Mouse (Mus musculus): ENCODE data around the gene Tvp23b. TPM values are rescaled to one million over a fixed set of nuclear protein-coding genes. Genes with fewer than 3 reads are reported as not detected.

Gene Tvp23b
- total RNA-seq, 1 experiment, result 62.5 TPM

- peak overlapping the region; percentile 52; the same call in 1 of the 2 replicates for H3K9ac ChIP-seq (ENCODE audit: insufficient read depth, low read depth, low read length, poor library complexity, severe bottlenecking)
- in situ Hi-C loops (cut with MboI; ENCODE audit: low sequenced_read_pairs in 2 of 2, unreplicated experiment in 2 of 2), result loop anchor here (5.0 to 10.0 kb wide), 2 partner anchors 211 to 223 kb away; no protein-coding TSS in a partner anchor
These were observed 42.1 kb downstream of the Tvp23b start for GRCm38 (mm10) chr11:62921052-62921977.

GRCm38 (mm10) chr11:62924091-62924761 lies 45.0 kb downstream of the Tvp23b start:
- no peak for TF ChIP-seq ZC3H11A (IDR thresholded peaks at IDR 0.05; ENCODE audit: borderline replicate concordance, low read depth, low read length)
- TF ChIP-seq MAFK (IDR thresholded peaks at IDR 0.05; ENCODE audit: insufficient read depth, low read depth, low read length), result no peak
- TF ChIP-seq CHD2 (IDR thresholded peaks at IDR 0.05; ENCODE audit: low read depth, low read length), result no peak
- no peak for TF ChIP-seq HCFC1 (IDR thresholded peaks at IDR 0.05; ENCODE audit: borderline replicate concordance, insufficient read depth, low read length)
- TF ChIP-seq ZNF384 (IDR thresholded peaks at IDR 0.05; ENCODE audit: low read depth, low read length), result no peak
- H3K27ac ChIP-seq (ENCODE audit: insufficient read depth, low read depth, low read length, poor library complexity, severe bottlenecking), result no peak overlapping the region
- no peaks in the 10 kb centered on the region for H3K36me3 ChIP-seq (ENCODE audit: control insufficient read depth, insufficient read depth, low read length, poor library complexity, severe bottlenecking)
- no peaks in the 10 kb centered on the region for H3K9me3 ChIP-seq (ENCODE audit: control insufficient read depth, insufficient read depth, low read depth, low read length)
- in situ Hi-C loops (cut with MboI; ENCODE audit: low sequenced_read_pairs in 2 of 2, unreplicated experiment in 2 of 2), result loop anchor here (5.0 to 10.0 kb wide), 2 partner anchors 208 to 221 kb away; no protein-coding TSS in a partner anchor
- no peak for DNase-seq (ENCODE audit: low read depth, low spot score)
- H3K9ac ChIP-seq (ENCODE audit: insufficient read depth, low read depth, low read length, poor library complexity, severe bottlenecking), result no peak overlapping the region
- H3K4me3 ChIP-seq (ENCODE audit: insufficient read depth in 1 of 2, low read depth in 1 of 2, low read length in 2 of 2, poor library complexity in 1 of 2, severe bottlenecking in 1 of 2), result no peak overlapping the region
- H3K4me1 ChIP-seq (ENCODE audit: control insufficient read depth in 2 of 2, insufficient read depth in 2 of 2, low read length in 2 of 2, poor library complexity in 1 of 2), result no peaks in the 10 kb centered on the region

More at GRCm38 (mm10) chr11:62921052-62921977, 42.1 kb downstream of the Tvp23b start:
- Histone ChIP-seq H3K4me1 (ENCODE audit: control insufficient read depth in 2 of 2, insufficient read depth in 2 of 2, low read length in 2 of 2, poor library complexity in 1 of 2) (no peaks in the 10 kb centered on the region), H3K27ac (ENCODE audit: insufficient read depth, low read depth, low read length, poor library complexity, severe bottlenecking) (no peak overlapping the region), H3K9me3 (ENCODE audit: control insufficient read depth, insufficient read depth, low read depth, low read length) (no peaks in the 10 kb centered on the region), H3K36me3 (ENCODE audit: control insufficient read depth, insufficient read depth, low read length, poor library complexity, severe bottlenecking) (no peaks in the 10 kb centered on the region), H3K4me3 (ENCODE audit: insufficient read depth in 1 of 2, low read depth in 1 of 2, low read length in 2 of 2, poor library complexity in 1 of 2, severe bottlenecking in 1 of 2) (peak overlapping the region in 1 of 2 experiments; percentile 34; a peak in 2 of 4 replicates)
- peak; percentile 68; the same call in 1 of the 2 replicates for TF ChIP-seq ZC3H11A (IDR thresholded peaks at IDR 0.05; ENCODE audit: borderline replicate concordance, low read depth, low read length)
- TF ChIP-seq ZNF384 (IDR thresholded peaks at IDR 0.05; ENCODE audit: low read depth, low read length), result no peak
- DNase-seq (ENCODE audit: low read depth, low spot score), result peak; percentile 95

- no peaks in the 10 kb centered on the region for H3K9me3 ChIP-seq (ENCODE audit: control insufficient read depth, insufficient read depth, low read depth, low read length)
- no peak overlapping the region for H3K4me3 ChIP-seq (ENCODE audit: insufficient read depth in 1 of 2, low read depth in 1 of 2, low read length in 2 of 2, poor library complexity in 1 of 2, severe bottlenecking in 1 of 2)
- in situ Hi-C loops (cut with MboI; ENCODE audit: low sequenced_read_pairs in 2 of 2, unreplicated experiment in 2 of 2), result loop anchor here in 1 of 2 experiments (10.0 kb wide), 1 partner anchor 215 kb away; no protein-coding TSS in a partner anchor
- no peaks in the 10 kb centered on the region; a peak in 1 of 4 replicates for H3K4me1 ChIP-seq (ENCODE audit: control insufficient read depth in 2 of 2, insufficient read depth in 2 of 2, low read length in 2 of 2, poor library complexity in 1 of 2)
- no peak overlapping the region for H3K9ac ChIP-seq (ENCODE audit: insufficient read depth, low read depth, low read length, poor library complexity, severe bottlenecking)
- no peak for TF ChIP-seq HCFC1 (IDR thresholded peaks at IDR 0.05; ENCODE audit: borderline replicate concordance, insufficient read depth, low read length)
- no peak for TF ChIP-seq MAFK (IDR thresholded peaks at IDR 0.05; ENCODE audit: insufficient read depth, low read depth, low read length)
- no peak for TF ChIP-seq ZC3H11A (IDR thresholded peaks at IDR 0.05; ENCODE audit: borderline replicate concordance, low read depth, low read length)
- TF ChIP-seq CHD2 (IDR thresholded peaks at IDR 0.05; ENCODE audit: low read depth, low read length), result no peak
- no peaks in the 10 kb centered on the region for H3K36me3 ChIP-seq (ENCODE audit: control insufficient read depth, insufficient read depth, low read length, poor library complexity, severe bottlenecking)
- H3K27ac ChIP-seq (ENCODE audit: insufficient read depth, low read depth, low read length, poor library complexity, severe bottlenecking), result no peak overlapping the region
- DNase-seq (ENCODE audit: low read depth, low spot score), result no peak
These were observed 50.5 kb downstream of the Tvp23b start for GRCm38 (mm10) chr11:62929799-62930198.

GRCm38 (mm10) chr11:62930574-62930973 lies 51.3 kb downstream of the Tvp23b start:
- H3K27ac ChIP-seq (ENCODE audit: insufficient read depth, low read depth, low read length, poor library complexity, severe bottlenecking), result no peak overlapping the region
- H3K4me3 ChIP-seq (ENCODE audit: insufficient read depth in 1 of 2, low read depth in 1 of 2, low read length in 2 of 2, poor library complexity in 1 of 2, severe bottlenecking in 1 of 2), result no peak overlapping the region
- DNase-seq (ENCODE audit: low read depth, low spot score), result no peak
- no peak overlapping the region for H3K9ac ChIP-seq (ENCODE audit: insufficient read depth, low read depth, low read length, poor library complexity, severe bottlenecking)
- H3K36me3 ChIP-seq (ENCODE audit: control insufficient read depth, insufficient read depth, low read length, poor library complexity, severe bottlenecking), result no peaks in the 10 kb centered on the region
- in situ Hi-C loops (cut with MboI; ENCODE audit: low sequenced_read_pairs in 2 of 2, unreplicated experiment in 2 of 2), result no loop called here
- TF ChIP-seq MAFK (IDR thresholded peaks at IDR 0.05; ENCODE audit: insufficient read depth, low read depth, low read length) (no peak), HCFC1 (IDR thresholded peaks at IDR 0.05; ENCODE audit: borderline replicate concordance, insufficient read depth, low read length) (no peak), CHD2 (IDR thresholded peaks at IDR 0.05; ENCODE audit: low read depth, low read length) (no peak), ZNF384 (IDR thresholded peaks at IDR 0.05; ENCODE audit: low read depth, low read length) (no peak), ZC3H11A (IDR thresholded peaks at IDR 0.05; ENCODE audit: borderline replicate concordance, low read depth, low read length) (no peak)
- H3K4me1 ChIP-seq (ENCODE audit: control insufficient read depth in 2 of 2, insufficient read depth in 2 of 2, low read length in 2 of 2, poor library complexity in 1 of 2), result no peaks in the 10 kb centered on the region; a peak in 1 of 4 replicates
- H3K9me3 ChIP-seq (ENCODE audit: control insufficient read depth, insufficient read depth, low read depth, low read length), result no peaks in the 10 kb centered on the region

Measured in ES-E14 (cell line).